Mouse (Mus musculus) granulocyte monocyte progenitor cell, adult 5-6 weeks (primary cell): ENCODE measurements around the gene Drd4. TPM values are rescaled to one million over a fixed set of nuclear protein-coding genes. Genes with fewer than 3 reads are reported as not detected.

Experiments
- ATAC-seq: replicated peaks from 2 replicates; pipeline ENCODE4 v1.8.0; 2016; ENCODE audit warnings: mild to moderate bottlenecking, moderate TSS enrichment, inconsistent platforms; ENCODE audit not compliant: poor library complexity, severe bottlenecking
- total RNA-seq, 2 experiments: library from RNA; stranded (forward) in 1 of 2; stranded (reverse) in 1 of 2; fragments of 200-712, 200-1000 nt in 1 of 2; fragments of >200 nt in 1 of 2; fragmentation: Nextera tagmentation in 1 of 2; gene quantifications; 2 replicates each; pipeline ENCODE4 v1.2.3; 2014 to 2017

Gene Drd4
- total RNA-seq, 2 experiments from 2014 or later = not detected

DNA sequence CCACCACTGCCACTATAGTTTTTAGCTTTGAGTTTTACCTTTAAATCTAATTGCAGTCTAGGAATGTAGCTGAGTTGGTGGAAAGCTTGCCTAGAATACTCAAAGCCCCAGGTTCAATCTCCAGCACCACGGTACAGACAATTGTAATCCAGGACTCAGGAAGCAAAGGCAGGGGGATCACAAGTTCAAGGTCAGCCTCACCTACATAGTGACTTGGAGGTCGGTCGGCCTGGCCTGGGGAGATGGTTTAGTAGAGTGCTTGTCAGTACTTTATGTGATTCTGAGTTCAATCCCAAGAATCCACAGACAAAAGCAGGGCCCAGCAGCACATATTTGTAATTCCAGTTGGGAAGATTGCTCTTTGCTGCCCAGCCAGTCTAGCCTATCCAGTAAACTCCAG lies 3.8 kb upstream of the Drd4 start:
- ATAC-seq = no peak

DNA sequence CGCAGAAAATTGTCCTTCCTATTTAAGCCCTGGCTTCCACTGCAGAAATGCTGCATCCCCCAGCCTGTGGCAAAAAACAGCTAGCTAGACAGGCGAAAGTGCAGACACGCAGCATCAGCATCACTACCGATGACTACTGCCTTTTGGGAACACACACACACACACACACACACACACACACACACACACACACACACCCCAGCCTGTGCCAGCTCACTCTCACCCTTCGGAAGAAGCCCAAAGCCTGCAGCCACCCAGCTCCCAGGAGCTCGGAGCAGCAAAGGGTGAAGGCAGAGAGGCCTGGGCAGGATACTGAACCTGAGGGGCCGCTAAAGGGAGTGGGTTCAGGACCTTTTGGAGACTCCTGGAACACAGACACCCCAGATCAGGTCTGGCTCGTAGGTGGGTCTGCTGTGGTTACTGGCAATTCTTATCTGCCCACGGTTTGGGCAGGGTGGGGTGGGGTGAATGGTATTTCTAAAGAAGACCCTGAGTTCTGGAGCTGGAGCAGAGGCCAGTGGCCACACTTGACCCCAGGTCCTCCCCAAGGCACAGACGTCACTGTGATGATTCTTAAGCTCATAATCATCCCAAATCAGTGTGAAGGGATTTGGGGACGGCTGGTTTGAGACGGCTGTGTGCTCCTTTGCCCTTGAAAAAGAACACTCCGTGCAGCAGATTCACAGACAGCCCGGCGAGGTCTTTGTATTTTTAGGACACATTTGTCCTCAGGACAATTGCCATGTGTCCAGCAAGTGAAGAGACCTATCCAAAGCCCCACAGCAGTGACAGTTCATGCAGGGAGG lies 980 bp downstream of the Drd4 start:
- ATAC-seq = no peak

DNA sequence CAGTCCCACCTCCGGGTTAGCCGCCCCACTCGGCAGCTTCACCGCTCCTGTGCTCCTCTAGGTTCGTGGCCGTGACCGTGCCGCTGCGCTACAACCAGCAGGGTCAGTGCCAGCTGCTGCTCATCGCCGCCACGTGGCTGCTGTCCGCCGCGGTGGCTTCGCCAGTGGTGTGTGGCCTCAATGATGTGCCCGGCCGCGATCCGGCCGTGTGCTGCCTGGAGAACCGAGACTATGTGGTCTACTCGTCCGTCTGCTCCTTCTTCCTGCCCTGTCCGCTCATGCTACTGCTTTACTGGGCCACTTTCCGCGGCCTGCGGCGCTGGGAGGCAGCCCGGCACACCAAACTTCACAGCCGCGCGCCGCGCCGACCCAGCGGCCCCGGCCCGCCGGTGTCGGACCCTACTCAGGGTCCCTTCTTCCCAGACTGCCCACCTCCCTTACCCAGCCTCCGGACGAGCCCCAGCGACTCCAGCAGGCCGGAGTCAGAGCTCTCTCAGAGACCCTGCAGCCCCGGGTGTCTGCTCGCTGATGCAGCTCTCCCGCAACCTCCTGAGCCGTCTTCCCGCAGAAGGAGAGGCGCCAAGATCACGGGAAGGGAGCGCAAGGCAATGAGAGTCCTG lies 2.2 kb downstream of the Drd4 start:
- peak; percentile 68 for ATAC-seq

DNA sequence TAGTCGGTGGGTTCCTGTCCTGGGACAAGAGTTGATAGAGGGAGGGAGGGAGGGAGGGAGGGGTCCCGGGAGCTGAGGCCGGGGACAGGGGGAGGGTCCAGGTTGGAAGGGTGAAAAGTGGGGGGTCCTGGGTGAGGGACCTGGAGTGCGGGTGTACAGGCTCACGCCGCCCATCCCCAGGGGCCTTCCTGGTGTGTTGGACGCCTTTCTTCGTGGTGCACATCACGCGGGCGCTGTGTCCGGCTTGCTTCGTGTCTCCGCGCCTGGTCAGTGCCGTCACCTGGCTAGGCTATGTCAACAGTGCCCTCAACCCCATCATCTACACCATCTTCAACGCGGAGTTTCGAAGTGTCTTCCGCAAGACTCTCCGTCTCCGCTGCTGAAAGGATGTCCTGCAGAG lies 2.7 kb downstream of the Drd4 start:
- ATAC-seq = 0 out of 2 replicates have a peak, but pooled peaks have one; percentile 11

DNA sequence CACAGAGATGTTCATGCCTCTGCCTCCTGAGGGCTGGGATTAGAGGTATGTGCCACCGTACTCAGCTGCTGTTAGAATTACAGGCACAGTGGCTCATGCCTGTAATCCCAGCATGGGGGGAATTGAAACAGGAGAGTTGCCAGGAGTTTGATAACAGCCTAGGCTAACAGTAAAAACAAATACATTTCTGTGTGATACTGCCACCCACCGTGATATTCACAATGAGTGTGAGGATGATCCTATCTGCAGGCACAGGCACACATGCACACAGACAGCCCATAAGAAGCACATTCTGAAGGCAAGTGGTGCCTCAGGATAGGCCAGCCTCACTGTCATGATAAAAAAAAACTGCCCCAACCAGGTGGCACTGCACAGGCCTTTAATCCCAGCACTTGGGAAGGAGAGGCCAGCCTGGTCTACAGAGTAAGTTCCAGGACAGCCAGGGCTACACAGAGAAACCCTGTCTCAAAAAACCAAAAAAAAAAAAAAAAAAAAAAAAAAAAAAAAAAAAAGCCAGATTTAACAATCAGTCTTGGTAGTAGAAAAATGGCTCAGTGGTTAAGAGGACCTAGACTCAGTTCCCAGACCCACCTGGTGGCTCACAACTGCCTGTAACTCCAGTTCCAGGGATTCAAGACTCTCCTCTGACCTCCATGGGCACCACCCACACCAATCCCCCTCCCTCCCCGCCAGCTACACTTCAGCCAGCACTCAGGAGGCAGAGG lies 6.3 kb downstream of the Drd4 start:
- no peak for ATAC-seq

DNA sequence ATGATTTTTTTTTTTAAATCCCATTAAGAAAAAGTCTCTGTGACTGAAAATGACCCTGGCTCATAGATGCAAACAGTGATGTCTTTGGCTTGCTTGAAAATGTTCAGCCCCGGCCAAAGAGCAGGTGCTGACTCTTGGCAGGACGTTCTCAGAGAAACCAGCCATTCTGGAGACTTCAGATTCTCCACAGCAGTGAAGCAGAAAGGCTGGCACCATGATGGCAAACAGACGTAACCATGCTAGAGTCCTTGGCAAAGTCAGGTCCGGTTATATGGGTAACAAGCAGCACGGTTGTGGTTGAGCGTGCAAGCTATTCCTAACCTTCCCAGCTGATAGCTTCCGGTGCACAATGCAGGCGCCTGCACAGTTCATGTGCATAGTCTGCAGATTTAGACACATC lies 7.4 kb downstream of the Drd4 start:
- no peak for ATAC-seq

DNA sequence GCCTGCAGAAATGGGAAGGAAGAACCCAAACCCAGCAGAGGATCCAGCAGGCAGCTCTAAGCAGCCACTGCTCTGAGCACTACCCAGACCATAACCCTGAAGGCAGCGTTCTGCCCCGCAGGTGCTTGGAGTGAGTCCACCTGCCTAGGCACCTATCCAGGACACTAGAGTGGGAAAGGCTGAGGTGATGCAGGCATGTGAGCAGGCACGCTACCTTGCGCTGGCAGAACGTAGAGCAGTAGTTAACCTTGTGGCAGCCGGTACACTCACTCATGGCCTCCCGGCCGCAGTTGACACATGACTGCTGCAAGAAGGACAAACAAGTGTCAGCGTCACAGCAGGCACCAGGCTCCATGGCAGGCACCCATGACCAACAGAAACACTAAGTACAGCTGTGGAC lies 9.6 kb downstream of the Drd4 start:
- ATAC-seq = no peak

DNA sequence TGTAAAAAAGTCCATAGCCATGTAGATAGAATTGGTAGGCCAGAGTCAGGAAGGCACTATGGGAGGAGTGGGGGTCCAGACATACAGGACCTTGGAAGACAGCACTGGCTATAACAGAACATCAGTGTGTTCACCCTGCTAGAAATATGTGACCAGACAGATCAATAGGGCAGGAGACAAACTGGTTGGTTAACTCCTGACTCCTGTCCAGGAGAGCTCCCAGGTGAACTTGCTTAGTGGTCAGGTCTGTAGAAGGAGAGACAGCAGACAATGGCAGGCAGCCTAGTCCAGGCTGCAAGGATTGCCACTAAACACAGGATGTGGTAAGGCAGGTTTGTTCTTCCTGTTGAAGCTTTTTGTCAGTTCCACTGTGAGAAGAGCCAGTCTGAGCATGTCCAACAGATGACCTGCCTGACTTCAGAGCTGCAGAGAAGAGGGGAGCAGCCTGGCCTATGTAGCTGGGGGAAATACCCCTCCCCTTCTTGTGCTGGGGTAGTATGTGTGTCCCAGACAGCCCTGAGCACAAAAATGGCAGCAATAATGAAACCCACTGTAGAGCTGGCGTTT lies 11.0 kb downstream of the Drd4 start:
- ATAC-seq = no peak

DNA sequence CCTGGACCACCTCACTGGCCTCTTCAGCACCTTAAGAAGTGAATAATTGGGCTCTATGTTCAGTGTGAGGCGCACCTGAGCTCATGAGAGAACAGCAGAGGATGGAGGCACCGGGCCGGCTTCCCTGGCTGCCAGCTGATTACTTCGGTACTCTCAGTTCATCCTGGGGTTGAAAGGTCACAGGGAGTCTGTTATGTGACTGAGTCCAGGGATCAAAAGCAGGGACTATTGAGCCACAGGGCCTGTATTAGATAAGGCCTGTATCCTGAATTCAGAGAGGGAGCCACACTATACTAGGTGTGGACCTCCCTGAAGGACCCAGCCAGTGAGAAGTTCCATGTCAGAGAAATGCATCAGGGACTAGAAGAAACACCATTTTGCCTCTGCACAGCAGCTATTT lies 12.7 kb downstream of the Drd4 start:
- ATAC-seq = no peak

DNA sequence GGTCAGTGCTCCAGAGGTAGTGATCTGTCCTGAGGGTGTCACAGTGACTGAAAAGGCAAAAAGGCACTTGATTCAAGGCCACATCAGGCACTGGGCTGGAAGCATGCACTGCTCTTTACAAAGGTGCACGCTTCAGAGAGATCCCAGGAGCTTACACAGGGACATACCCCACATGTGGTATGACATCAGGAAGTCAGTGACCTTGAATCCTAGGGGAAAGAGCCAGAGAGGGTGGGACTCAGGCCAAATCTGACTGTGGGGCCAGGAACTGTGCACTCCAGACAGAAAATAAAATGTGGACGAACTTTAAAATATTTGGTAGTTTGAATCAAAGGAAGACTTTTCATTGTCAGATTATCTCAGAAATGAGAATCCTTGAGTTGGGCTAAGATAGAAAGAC lies 22.6 kb downstream of the Drd4 start:
- no peak for ATAC-seq

DNA sequence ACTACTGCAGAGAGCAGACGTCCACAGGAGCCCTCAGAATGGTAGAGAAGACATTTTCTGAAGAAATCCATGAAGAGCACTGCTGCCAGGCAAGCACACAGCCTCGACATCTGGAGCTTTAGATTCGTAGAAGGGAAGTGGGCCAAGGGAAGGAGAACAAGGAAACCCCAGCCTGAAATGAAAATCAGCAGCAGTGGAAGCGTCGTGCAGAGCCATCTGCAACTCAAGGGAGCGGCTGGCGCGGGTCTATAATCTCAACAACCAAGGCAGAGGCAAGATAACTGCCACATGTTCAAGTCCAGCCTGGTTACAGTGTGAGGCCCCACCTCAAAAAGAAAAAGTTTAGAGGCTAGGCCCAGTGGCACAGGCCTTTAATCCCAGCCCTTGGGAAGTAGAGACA lies 23.3 kb downstream of the Drd4 start:
- ATAC-seq = no peak

DNA sequence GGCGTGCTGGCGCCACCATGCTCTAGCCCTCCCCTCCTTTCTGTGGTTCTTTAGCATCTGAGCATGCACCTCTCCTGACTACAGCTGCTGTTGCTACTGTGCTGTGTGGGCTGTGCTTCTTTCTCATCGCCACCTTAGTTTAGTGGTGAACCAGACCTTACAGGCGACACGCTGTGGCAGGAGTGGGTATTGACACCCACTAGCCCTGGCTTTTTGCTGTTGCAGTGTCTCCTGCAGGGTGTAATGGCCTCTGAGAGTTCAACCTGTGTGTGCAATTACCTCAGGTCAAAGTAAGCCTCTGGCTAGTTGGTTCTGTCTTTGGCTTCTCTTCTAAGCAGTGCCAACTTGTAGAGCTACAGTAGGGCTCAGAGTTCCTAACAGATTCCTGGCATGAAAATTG lies 24.2 kb downstream of the Drd4 start:
- peak; percentile 78 for ATAC-seq

DNA sequence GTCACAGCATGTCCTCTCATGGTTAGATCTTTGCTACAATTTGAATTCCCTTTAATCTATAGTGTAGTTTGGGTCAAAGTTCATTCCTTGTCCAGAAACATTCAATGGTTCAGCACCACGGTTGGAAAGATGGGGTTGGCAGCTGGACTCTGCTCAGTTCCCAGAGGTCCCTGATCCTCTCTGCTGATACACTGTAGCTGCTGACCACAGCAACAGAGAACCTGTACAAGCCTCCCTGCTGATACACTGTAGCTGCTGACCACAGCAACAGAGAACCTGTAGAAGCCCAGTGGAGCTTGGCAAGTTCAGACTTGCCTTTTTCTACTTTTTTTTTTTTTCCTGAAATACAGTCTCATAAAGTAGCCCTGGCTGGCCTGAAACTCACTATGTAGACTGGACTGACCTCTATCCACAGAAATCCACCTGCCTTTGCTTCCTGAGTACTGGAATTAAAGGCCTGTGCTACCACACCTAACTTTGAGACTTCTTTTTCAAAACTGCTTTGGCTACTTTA lies 25.9 kb downstream of the Drd4 start:
- ATAC-seq = no peak

DNA sequence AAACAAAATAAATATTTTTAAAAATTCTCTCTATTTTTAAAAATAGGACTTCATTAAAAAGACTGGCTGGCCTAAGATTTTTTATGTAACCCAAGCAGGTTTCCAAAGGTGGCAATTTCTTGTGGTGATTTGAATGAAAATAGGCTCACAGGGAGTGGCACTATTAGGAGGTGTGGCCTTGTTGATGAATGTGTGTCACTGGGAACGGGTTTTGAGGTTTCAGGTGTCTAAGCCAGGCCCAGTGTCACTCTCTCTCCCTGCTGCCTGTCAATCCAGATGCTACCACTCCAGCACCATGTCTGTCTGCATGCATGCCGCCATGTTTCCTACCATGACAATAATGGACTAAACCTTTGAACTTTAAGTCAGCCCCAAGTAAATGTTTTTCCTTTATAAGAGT lies 27.6 kb downstream of the Drd4 start:
- no peak for ATAC-seq

DNA sequence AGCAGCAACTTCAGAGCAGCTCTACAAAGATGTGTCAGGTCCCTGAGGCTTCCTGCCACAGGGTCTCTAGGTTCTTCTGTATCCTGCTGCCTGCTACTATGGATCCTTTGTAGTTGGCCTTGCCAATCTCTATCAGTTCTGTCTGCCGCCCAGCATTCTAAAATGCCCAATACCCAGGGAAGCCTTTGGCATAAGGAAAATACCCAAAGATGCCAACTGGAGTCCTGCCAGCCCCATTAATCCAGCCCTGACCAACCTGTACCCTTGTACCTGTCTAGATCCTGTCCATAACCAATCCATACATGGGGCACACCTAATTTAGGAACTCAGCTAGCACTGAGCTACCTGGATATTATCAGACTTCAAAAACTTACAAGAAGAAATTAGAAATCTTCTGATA lies 32.9 kb downstream of the Drd4 start:
- ATAC-seq = no peak

DNA sequence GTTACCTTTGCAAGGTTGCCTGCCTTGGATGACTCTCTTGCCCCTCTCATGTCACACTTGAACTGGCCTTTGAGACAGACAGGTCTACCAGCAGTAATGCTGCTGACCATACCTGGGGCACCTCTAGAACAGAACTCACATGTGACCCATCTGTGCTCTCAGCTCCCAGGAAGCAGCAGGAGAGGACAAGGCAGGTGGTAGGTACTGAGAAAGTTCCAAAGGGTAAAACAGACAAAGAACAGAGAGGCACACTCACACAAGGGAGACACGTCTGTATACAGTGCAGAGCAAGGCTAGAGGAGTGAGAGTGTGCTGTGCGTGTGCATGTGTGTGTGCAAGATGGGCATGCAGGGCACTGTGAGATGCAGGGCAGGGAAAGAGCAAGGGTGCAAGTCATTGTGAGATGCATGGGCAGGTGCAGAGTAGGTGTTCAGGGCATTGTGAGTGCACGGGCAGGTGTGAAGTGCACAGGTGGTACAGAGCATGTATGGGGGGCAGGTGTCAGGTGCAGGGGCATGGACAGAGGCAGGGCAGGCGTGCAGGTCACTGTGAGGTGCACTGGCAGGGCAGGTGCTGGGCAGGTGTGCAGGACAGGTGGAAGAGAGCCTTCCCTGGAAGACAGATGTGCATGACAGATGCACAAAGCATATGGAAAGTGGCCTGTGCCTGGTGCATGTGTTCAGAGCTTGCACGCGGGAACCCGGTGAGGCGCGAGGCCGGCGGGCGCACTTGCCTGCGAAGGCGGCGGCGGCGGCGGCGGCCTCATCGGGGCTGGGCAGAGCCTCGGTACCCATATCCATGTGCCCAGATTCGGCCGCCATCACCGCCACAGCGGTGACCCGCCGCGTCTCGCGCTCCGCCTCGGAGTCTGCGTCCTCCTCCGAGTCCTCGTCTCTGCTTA lies 35.0 kb downstream of the Drd4 start:
- ATAC-seq = peak; percentile 2; the same call in 1 of the 2 replicates

DNA sequence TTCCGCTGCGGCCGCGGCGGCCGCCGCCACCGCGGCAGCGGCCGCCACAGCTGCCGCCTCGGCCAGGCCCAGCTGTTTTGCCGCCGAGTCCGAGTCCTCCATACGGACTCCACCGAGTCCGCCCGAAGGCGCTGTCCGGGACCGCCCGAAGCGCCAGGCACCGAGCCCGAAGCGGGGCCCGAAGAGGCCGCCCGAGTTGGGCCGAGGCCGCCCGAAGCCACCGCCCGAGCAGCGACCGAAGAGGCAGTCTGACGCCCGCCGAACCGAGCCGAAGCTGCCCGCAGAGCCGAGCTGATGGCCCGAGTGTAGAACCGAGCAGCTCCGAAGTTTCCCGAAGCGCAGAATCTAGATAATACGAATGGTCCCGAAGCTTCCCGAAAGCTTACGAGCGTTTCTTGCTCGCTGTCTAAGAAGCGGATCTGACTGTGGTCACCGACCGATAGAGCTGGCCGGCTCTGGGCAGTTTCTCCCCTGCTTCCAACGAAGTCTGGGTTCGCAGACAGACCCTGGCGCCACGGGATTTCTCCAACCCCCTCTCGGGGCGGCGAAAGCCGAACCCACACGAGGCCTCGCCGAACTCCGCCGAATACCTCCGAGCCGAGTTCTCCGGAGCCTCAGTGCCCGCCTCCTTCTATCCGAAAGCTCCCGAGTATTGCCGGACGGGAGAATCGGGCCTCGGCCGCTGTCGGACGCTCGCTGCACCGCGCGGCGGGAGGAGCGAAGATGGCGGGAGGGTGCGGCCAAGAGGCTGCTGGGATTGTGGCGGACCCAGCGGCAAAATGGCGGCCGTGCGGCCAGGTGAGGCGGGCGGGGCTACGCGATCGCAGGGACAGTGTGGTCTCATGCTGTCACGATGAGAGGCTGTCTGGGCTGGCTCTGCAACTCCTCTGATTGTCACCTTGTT lies 35.9 kb downstream of the Drd4 start, which contains the start of the genes Deaf1 and Tmem80:
TSS of gene Deaf1 (minus strand) at position 222 of the 904 bp plus-strand sequence.
TSS of gene Tmem80 (plus strand) at position 271 of the 904 bp plus-strand sequence.
- peak; percentile 89 for ATAC-seq

DNA sequence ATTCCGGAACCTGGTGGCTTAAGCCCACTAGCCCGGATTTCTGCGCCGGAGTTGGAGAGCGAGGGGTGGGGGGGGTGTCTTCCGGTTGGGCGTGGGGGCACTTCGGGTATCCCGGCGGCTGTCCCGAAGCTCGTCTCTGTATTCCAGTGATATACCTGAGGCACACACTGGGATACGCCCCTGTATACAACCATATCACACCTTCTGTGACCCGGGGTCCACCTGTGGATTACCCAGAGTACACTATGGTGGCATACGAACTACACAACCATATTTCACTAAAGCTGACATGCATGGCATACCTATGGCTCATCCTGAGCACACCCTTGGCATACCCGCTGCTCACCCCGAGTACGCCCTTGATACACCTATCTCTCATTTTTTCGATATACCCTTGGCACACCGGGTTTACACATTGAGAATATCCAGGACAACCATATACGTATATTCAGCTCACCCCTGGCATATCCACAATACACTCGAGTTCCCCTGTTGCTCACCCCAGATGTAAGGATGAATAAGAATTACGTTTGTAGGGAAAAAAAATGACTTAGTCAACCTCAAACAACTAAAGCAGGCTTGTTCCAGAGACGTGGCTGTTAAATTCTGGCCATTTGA lies 36.7 kb downstream of the Drd4 start:
- ATAC-seq = no peak
